10 mouse cellular contexts compared by ENCODE assay signal in genomic region chr11:17768345-17768759, GRCm38 (mm10).
A peak's percentile ranks its signal among the peaks of the same experiment; 100 is the strongest.
DNase-seq lines count a peak whose midpoint lies in the region; ATAC-seq and TF ChIP-seq lines count a peak whose summit lies in the region.
"Had no signal": no experiment of that assay in that cellular context is flagged by ENCODE, and none has a peak within 500 bp of the region (broad histone marks: within the 10 kb centered on the region; RNA-seq: fewer than 3 reads in every experiment).

No protein-coding gene starts in this region.

- H3K4me1 ChIP-seq in stomach, postnatal 0 days (replicated peaks; ENCODE audit: control insufficient read depth, insufficient read depth): 0 out of 2 replicates have a peak, but pooled peaks cover 5% of the 10 kb centered on the region
- H3K4me1 ChIP-seq: midbrain, embryonic 10.5 days had no signal

- H3K4me2 ChIP-seq in stomach, postnatal 0 days (replicated peaks; ENCODE audit: low read depth): no peak overlapping the region

- no peak for TF ChIP-seq CTCF in stomach, postnatal 0 days (IDR thresholded peaks at IDR 0.05; ENCODE audit: low read depth)

- H3K27me3 ChIP-seq in stomach, postnatal 0 days (ENCODE audit: control insufficient read depth, insufficient read depth, low read length): no peaks in the 10 kb centered on the region
- H3K27me3 ChIP-seq: Patski had no signal

- H3K4me3 ChIP-seq in stomach, postnatal 0 days (ENCODE audit: low read depth, low read length): no peak overlapping the region
- H3K4me3 ChIP-seq: midbrain, embryonic 10.5 days had no signal

- H3K27ac ChIP-seq in stomach, postnatal 0 days (replicated peaks): no peak overlapping the region
- H3K27ac ChIP-seq: midbrain, embryonic 10.5 days had no signal

- DNase-seq in testis, postnatal 14 days (ENCODE audit: low spot score): peak; percentile 12
- no peak for DNase-seq in testis, postnatal 10 days (ENCODE audit: low spot score)
- DNase-seq in cerebellum, adult 8-10 months: peak; percentile 63
- peak; percentile 58 for DNase-seq in heart, postnatal 4 days
- peak; percentile 37 for DNase-seq in stomach, postnatal 0 days (ENCODE audit: low spot score)
- DNase-seq in spleen, postnatal 4 days (ENCODE audit: low spot score in 2 of 2): no peak
- no peak for DNase-seq in frontal cortex, postnatal 10 days (ENCODE audit: low spot score in 2 of 2)

- ATAC-seq in stomach, postnatal 0 days (ENCODE audit: low FRiP score, low TSS enrichment): peak; percentile 67
- ATAC-seq in inflammation-experienced regulatory T-cells, adult 6 months: no peak
- ATAC-seq: Patski had no signal

- H3K9ac ChIP-seq in stomach, postnatal 0 days (ENCODE audit: low read length): no peak overlapping the region

- H3K9me3 ChIP-seq in stomach, postnatal 0 days (ENCODE audit: control insufficient read depth, low read length): no peaks in the 10 kb centered on the region
- H3K9me3 ChIP-seq: midbrain, embryonic 10.5 days had no signal

- no peaks in the 10 kb centered on the region for H3K36me3 ChIP-seq in stomach, postnatal 0 days (ENCODE audit: control insufficient read depth, insufficient read depth, low read length)
- H3K36me3 ChIP-seq: midbrain, embryonic 10.5 days had no signal

- no peak for TF ChIP-seq EP300 in stomach, postnatal 0 days (optimal IDR thresholded peaks at IDR 0.05)

Comparison
In these comparisons a context has a peak if more than half of its experiments do, and no peak if none do; other contexts are left out.
1. DNase-seq: peak in testis, postnatal 14 days (single experiment), cerebellum, adult 8-10 months (single experiment), heart, postnatal 4 days (single experiment) and stomach, postnatal 0 days (single experiment); none in testis, postnatal 10 days (single experiment), spleen, postnatal 4 days (0 of 2) and frontal cortex, postnatal 10 days (0 of 2).